Mouse (Mus musculus) ES-E14 (cell line): ENCODE data around the gene Creb3l2.

Experiments
- HCFC1 ChIP-seq: IDR thresholded peaks from 2 replicates; pipeline ENCODE4 v1.6.1; 2012; ENCODE audit warnings: low read length, inconsistent platforms, borderline replicate concordance; ENCODE audit not compliant: insufficient read depth
- MAFK ChIP-seq: IDR thresholded peaks from 2 replicates; pipeline ENCODE4 v1.6.1; 2014; ENCODE audit warnings: mild to moderate bottlenecking, low read depth, low read length, inconsistent platforms; ENCODE audit not compliant: insufficient read depth
- ZNF384 ChIP-seq: IDR thresholded peaks from 2 replicates; pipeline ENCODE4 v1.6.1; 2012; ENCODE audit warnings: low read depth, low read length, inconsistent platforms

DNA sequence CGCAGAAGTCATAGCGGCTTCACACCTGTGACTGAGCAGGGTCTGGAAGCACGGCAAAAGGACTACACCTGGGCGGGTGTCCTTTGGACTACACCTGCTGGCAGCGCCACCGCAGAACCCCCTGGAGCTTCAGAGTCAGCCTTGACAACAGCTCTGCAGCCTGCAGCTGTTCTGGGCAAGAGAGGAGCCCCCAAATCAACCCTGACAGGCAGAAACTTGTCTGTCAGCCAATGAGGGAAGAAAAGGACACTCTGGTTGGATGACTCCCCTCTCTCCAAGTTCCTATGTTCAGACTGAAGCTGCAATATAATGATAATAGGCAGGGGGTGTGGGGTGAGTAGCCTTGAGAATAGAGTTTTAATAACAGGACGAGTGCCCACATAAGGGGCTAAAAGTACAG is 105.6 kb downstream of the Creb3l2 start:
- no peak for TF ChIP-seq MAFK
- TF ChIP-seq HCFC1 = no peak; the same call in 1 of the 2 replicates
- TF ChIP-seq ZNF384 = no peak
